In the genomic region with DNA sequence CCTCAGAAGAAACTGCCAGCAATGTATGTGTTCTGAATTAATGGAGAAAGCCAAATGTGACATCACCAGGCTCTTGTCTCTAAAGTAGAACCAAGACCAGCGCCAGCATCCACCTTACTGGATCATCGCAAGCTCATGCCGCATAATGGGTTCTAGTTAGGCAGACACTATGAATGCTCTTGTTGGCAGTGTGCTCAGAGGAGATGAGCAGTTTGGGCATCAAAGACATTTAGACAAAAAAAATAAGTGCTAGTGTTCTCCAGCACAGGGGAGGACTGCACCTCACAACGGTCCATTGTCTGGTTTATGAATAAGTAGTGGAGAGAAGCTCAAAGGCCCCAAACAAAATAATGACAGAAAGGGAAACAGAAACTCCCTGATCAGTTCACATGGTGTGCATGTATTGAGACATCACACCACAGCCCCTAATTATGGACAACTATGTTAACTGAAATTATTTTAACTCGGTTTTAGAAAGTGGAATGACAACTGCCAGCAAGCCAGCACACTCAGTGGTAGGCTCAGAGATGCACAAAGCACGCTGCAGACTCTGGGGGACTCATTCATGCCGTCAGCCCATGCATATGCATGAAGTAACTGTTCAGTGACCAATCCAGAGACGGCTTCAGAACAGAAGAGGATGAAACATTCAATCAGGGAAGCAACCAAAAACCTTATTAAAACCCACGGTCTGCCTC, we compare ENCODE assay signal across 13 mouse cellular contexts. TPM values are rescaled to one million over a fixed set of nuclear protein-coding genes. Genes with fewer than 3 reads are reported as not detected.
DNase-seq lines count a peak whose midpoint lies in the region; ATAC-seq lines count a peak whose summit lies in the region.
"Had no signal": no experiment of that assay in that cellular context is flagged by ENCODE, and none has a peak within 500 bp of the region (broad histone marks: within the 10 kb centered on the region; RNA-seq: fewer than 3 reads in every experiment).

No protein-coding gene starts in this region.

- H3K9me3 ChIP-seq in hindbrain, embryonic 16.5 days (ENCODE audit: control insufficient read depth, low read length) = no peaks in the 10 kb centered on the region
- H3K9me3 ChIP-seq in neural tube, embryonic 15.5 days (replicated peaks) = no peaks in the 10 kb centered on the region
- H3K9me3 ChIP-seq in kidney, embryonic 14.5 days (ENCODE audit: control insufficient read depth, low read length) = no peaks in the 10 kb centered on the region
- H3K9me3 ChIP-seq: stomach, embryonic 15.5 days had no signal

- no peaks in the 10 kb centered on the region for H3K36me3 ChIP-seq in hindbrain, embryonic 16.5 days (ENCODE audit: control insufficient read depth, insufficient read depth, low read length)
- H3K36me3 ChIP-seq in neural tube, embryonic 15.5 days = no peaks in the 10 kb centered on the region
- H3K36me3 ChIP-seq in kidney, embryonic 14.5 days (ENCODE audit: control insufficient read depth, insufficient read depth, low read length) = no peaks in the 10 kb centered on the region
- H3K36me3 ChIP-seq: stomach, embryonic 15.5 days had no signal

- DNase-seq in embryo, embryonic 10 days (ENCODE audit: low spot score) = peak; percentile 48
- DNase-seq in embryo, embryonic 9.5 days (ENCODE audit: extremely low spot score) = no peak
- DNase-seq in retina, postnatal 1 day = peak; percentile 81
- DNase-seq in retina, embryonic 14.5 days (ENCODE audit: low spot score) = no peak
- no peak for DNase-seq in adrenal gland, adult 2 months
- DNase-seq: cerebellum, postnatal 25 days; lung, embryonic 14.5 days had no signal

- 26% methylated on average over 9 of the region's 9 CpGs for WGBS in hindbrain, embryonic 16.5 days
- 26% methylated on average over 9 of the region's 9 CpGs for WGBS in neural tube, embryonic 15.5 days
- WGBS in kidney, embryonic 14.5 days = 73% methylated on average over 9 of the region's 9 CpGs

- no peak overlapping the region for H3K9ac ChIP-seq in hindbrain, embryonic 16.5 days (ENCODE audit: low read depth, low read length)
- no peak overlapping the region for H3K9ac ChIP-seq in neural tube, embryonic 15.5 days (replicated peaks)
- no peak overlapping the region for H3K9ac ChIP-seq in kidney, embryonic 14.5 days (ENCODE audit: low read depth, low read length)
- H3K9ac ChIP-seq: lung, embryonic 14.5 days; stomach, embryonic 15.5 days had no signal

- ATAC-seq in hindbrain, embryonic 16.5 days = peak; percentile 89
- ATAC-seq in neural tube, embryonic 15.5 days (ENCODE audit: low FRiP score) = peak; percentile 86
- no peak for ATAC-seq in kidney, embryonic 14.5 days (ENCODE audit: low FRiP score, low TSS enrichment)

- no peaks in the 10 kb centered on the region for H3K27me3 ChIP-seq in hindbrain, embryonic 16.5 days (replicated peaks; ENCODE audit: control insufficient read depth, insufficient read depth, low read length)
- no peaks in the 10 kb centered on the region for H3K27me3 ChIP-seq in neural tube, embryonic 15.5 days (replicated peaks)
- no peaks in the 10 kb centered on the region for H3K27me3 ChIP-seq in kidney, embryonic 14.5 days (ENCODE audit: control insufficient read depth, insufficient read depth, low read length)
- H3K27me3 ChIP-seq: stomach, embryonic 15.5 days had no signal

- 0 out of 2 replicates have a peak overlapping the region, but pooled peaks have one; percentile 11 for H3K4me2 ChIP-seq in hindbrain, embryonic 16.5 days (ENCODE audit: low read length)
- no peak overlapping the region; the same call in 1 of the 2 replicates for H3K4me2 ChIP-seq in neural tube, embryonic 15.5 days
- no peak overlapping the region for H3K4me2 ChIP-seq in kidney, embryonic 14.5 days (replicated peaks; ENCODE audit: low read depth, low read length)
- H3K4me2 ChIP-seq: lung, embryonic 14.5 days; stomach, embryonic 15.5 days had no signal

- H3K4me3 ChIP-seq in hindbrain, embryonic 16.5 days (ENCODE audit: low read length) = no peak overlapping the region
- H3K4me3 ChIP-seq in neural tube, embryonic 15.5 days (replicated peaks) = no peak overlapping the region
- no peak overlapping the region for H3K4me3 ChIP-seq in kidney, embryonic 14.5 days (ENCODE audit: low read length)
- H3K4me3 ChIP-seq: heart, adult 2 months; stomach, embryonic 15.5 days had no signal

- peaks cover 14% of the 10 kb centered on the region for H3K4me1 ChIP-seq in hindbrain, embryonic 16.5 days (ENCODE audit: control insufficient read depth, insufficient read depth, low read depth, low read length)
- H3K4me1 ChIP-seq in neural tube, embryonic 15.5 days = peaks cover 18% of the 10 kb centered on the region
- 0 out of 2 replicates have a peak, but pooled peaks cover 2% of the 10 kb centered on the region for H3K4me1 ChIP-seq in kidney, embryonic 14.5 days (ENCODE audit: control insufficient read depth, insufficient read depth, low read length)
- H3K4me1 ChIP-seq: stomach, embryonic 15.5 days had no signal

- H3K27ac ChIP-seq in hindbrain, embryonic 16.5 days (ENCODE audit: low read depth, low read length) = peak overlapping the region; percentile 62
- peak overlapping the region; percentile 58 for H3K27ac ChIP-seq in neural tube, embryonic 15.5 days (replicated peaks)
- H3K27ac ChIP-seq in kidney, embryonic 14.5 days (ENCODE audit: low read depth, low read length) = no peak overlapping the region
- H3K27ac ChIP-seq: heart, adult 2 months; kidney, postnatal 0 days; stomach, embryonic 15.5 days had no signal

RNA-seq across cellular contexts. Expression of a gene that starts 25.1 kb away (rescaled TPM):
- 14.5 and 17.9 TPM in 2 replicates for polyA plus RNA-seq in hindbrain, embryonic 16.5 days (2015; fragmentation: Nextera tagmentation; extraction: Ambion mirVana)
- 13.6 and 17.0 TPM in 2 replicates for polyA plus RNA-seq in neural tube, embryonic 15.5 days (2015; fragmentation: Nextera tagmentation; extraction: Ambion mirVana)
- 100 to 1,000 TPM in 1 of 2 experiments, 10 to 100 TPM in 1; 70.1 to 200 TPM for total RNA-seq in adrenal gland, adult 2 months (2021)
- polyA plus RNA-seq in adrenal gland, adult 2 months (2012; rRNA removed) = 6.8 and 12.3 TPM in 2 replicates
- polyA plus RNA-seq in kidney, embryonic 14.5 days (2014; fragmentation: Nextera tagmentation; extraction: Ambion mirVana) = 3.0 and 5.0 TPM in 2 replicates

Comparison
In these comparisons a context has a peak if more than half of its experiments do, and no peak if none do; other contexts are left out.
1. DNase-seq: peak in embryo, embryonic 10 days (single experiment) and retina, postnatal 1 day (single experiment); none in embryo, embryonic 9.5 days (single experiment), retina, embryonic 14.5 days (single experiment) and adrenal gland, adult 2 months (single experiment).